Mouse (Mus musculus) ZHBTc4 (cell line): Measurements from ENCODE around the gene Cab39l.

Experiments used
- DNase-seq: peaks from one replicate; pipeline ENCODE4 v3.0.0-alpha.2; 2011; ENCODE audit warnings: low read depth, low spot score

Cab39l gene

DNA sequence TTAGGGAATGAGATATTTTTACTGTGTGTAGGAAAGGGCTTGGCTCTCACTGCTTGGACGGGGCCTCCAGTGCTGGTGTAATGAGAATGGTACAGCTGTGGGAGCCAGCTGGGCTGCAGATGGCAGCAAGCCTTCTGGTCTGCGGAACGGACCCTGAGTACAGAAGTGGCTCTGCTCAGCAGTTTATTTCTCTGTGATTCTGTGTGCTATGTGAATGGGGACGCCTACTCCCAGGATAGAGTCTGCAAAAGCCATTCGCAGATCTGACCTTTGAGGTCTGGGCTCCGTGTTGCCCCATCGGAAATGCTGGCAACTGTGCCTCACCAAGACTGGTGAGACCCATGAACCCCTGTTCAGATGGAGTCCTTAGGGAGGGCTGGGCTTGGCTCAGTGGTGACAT is 187.1 kb downstream of the Cab39l start:
- no peak for DNase-seq

DNA sequence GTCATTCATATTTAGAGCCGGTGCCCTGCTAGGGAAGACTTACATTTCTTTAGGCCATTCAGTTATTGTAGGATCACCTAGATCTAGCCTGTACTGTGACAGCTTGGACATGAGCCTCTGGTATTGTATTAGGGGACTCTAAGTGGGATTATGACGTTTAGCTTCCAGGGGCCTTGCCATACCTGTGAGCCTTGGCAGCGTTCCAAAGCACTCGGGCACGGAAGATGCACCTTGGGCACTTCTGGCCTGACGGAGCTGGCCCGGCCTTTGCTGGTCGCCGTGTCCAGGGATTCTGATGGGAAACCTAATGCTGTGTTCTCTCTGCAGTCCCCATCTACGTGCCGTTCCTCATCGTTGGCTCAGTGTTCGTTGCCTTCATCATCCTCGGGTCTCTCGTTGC is 188.5 kb downstream of the Cab39l start:
- no peak for DNase-seq

DNA sequence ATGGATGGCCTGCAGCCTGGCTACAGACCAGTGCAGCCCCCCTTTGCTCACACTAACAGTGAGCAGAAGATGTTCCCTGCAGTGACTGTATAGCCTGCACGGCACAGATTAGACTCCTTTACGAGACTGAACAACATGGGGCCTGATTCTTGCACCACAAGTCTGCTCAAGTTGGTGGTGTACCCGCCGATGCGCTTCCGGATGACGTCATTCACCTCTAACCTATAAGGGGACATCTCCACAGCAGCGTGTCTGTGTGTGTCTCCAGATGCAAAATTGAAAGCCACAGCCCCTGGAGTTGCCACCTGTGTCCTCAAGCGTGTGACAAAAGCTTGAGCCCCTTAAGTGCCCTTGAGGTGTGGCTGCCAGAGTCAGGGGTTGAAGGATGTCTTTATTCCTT is 189.3 kb downstream of the Cab39l start:
- DNase-seq, result no peak

DNA sequence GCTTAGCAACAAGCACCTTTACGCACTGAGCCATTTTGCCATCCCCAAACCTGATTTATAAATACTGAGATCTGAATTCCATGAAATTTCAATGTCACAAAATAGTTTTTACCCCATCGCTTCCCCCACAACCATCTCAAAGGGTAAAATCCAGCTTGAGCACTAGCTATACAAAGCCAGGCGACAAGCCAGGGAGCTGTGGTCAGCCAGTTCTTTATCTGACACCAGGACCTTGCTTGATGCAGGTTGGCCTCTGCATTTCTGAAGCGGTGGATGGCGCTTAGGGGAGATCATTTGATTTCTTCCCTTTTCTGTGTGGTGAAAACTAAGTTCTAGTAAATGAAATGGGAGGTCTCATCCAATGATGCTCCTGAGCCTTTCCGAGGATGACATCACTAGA is 191.3 kb downstream of the Cab39l start:
- DNase-seq, result no peak

DNA sequence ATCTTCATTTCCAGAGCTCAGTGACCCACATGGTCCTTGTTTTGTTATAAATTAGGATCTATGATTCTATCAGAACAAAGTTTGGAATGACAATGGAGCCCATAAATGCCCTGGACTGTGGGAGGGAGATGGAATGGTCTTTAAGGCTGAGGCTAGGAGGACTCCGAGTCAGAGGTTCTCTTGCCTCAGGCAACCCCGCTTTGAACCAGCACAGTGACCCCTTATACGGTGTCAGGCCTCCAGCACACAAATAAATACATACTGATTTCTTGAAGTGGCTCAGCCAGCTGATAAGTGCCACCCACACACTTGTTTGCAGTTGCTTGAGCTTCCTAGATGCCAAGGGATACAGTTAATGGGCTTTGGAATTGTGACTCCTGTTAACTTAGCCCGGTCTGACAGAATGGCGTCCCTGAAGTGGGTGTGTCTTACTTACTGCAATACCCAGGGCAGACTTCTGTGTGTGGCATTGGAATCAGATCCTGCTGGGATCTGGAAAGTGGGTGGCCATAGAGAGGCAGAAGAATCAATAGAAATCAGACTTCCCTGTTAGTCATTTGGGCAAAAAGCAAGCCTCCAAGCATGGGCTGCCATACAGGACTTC is 192.6 kb downstream of the Cab39l start:
- DNase-seq, result no peak

DNA sequence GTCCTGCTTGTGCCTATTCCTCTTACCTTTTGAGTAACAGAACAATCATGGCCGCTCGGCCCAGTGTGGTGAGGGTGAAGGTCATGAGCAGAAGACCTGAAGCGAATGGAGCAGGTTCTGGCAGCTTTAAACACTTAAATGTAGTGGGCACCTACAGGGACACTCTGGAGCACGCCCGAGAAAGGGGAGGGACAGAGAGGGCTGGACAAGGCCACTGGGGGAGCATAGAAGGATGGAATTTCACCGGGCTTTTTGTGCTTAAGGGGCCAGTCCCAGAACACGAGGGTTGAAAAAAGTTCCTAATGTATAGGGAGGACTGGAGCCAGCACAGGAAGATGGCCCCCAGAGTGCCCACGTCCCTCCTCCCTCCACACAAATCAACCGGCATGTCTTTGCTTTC is 193.2 kb downstream of the Cab39l start:
- no peak for DNase-seq
